Mouse (Mus musculus) skeletal muscle tissue, postnatal 0 days (tissue): ENCODE measurements around the gene Arpc4. TPM values are rescaled to one million over a fixed set of nuclear protein-coding genes. Genes with fewer than 3 reads are reported as not detected.

Source experiments
- microRNA-seq, 2 experiments: library from miRNA; unstranded; fragments of <30 nt; microRNA quantifications; one replicate each; pipeline ENCODE4; 2016
- polyA plus RNA-seq: library from polyadenylated mRNA; unstranded; fragments of >200 nt; fragmentation: Nextera tagmentation; extraction: Ambion mirVana; gene quantifications from 2 replicates; pipeline ENCODE4 v1.2.1, GENCODE M21; 2015

Gene Arpc4
- 179 and 222 TPM in 2 replicates for polyA plus RNA-seq

GRCm38 (mm10) chr6:113377496-113378385 is at the start of gene Arpc4, which contains the start of gene Tada3:
Gene Arpc4 (plus strand): TSS chr6:113378115.
Gene Tada3 (minus strand): TSS chr6:113377883.

GRCm38 (mm10) chr6:113343177-113344092 is 34.5 kb upstream of the Arpc4 start, which contains the start of gene Camk1:
Gene Camk1 (minus strand): TSS chr6:113343984.

GRCm38 (mm10) chr6:113388960-113389359 is 11.0 kb downstream of the Arpc4 start, which contains the start of gene Ttll3:
Gene Ttll3 (plus strand): TSS chr6:113389260.

GRCm38 (mm10) chr6:113419199-113419587 is 41.3 kb downstream of the Arpc4 start, which contains the start of gene Rpusd3:
Gene Rpusd3 (minus strand): TSS chr6:113419340.

GRCm38 (mm10) chr6:113435664-113436205 is 57.8 kb downstream of the Arpc4 start, which contains the start of gene Cidec:
Gene Cidec (minus strand): TSS chr6:113435760.

Small RNAs within 50 kb of the gene (microRNA-seq; reads per million reads assigned to microRNA genes)
- gene Gm24387 = 0 reads per million in 2 experiments

Other genes starting within 250 kb of the Arpc4 start
- gene Lhfpl4, start 182.7 kb upstream of the Arpc4 start, polyA plus RNA-seq = 0.26 and 0.29 TPM in 2 replicates
- 17.4 and 17.6 TPM in 2 replicates for gene Mtmr14, start 140.3 kb upstream of the Arpc4 start, polyA plus RNA-seq
- gene Cpne9, start 95.8 kb upstream of the Arpc4 start, polyA plus RNA-seq = 0.09 and 0.10 TPM in 2 replicates
- gene Brpf1, start 71.0 kb upstream of the Arpc4 start, polyA plus RNA-seq = 6.6 and 7.6 TPM in 2 replicates
- 6.9 and 7.9 TPM in 2 replicates for gene Ogg1, start 51.1 kb upstream of the Arpc4 start, polyA plus RNA-seq
- 58.2 and 77.7 TPM in 2 replicates for gene Camk1, start 34.1 kb upstream of the Arpc4 start, polyA plus RNA-seq
- gene Tada3, start 232 bp upstream of the Arpc4 start, polyA plus RNA-seq = 32.0 and 32.4 TPM in 2 replicates
- 1.4 and 2.5 TPM in 2 replicates for gene Ttll3, start 11.1 kb downstream of the Arpc4 start, polyA plus RNA-seq
- gene Rpusd3, start 41.2 kb downstream of the Arpc4 start, polyA plus RNA-seq = 21.7 and 28.6 TPM in 2 replicates
- gene Cidec, start 57.6 kb downstream of the Arpc4 start, polyA plus RNA-seq = 8.3 and 223 TPM in 2 replicates
- gene Jagn1, start 64.5 kb downstream of the Arpc4 start, polyA plus RNA-seq = 63.9 and 64.1 TPM in 2 replicates
- 1.9 and 2.3 TPM in 2 replicates for gene Il17re, start 80.4 kb downstream of the Arpc4 start, polyA plus RNA-seq
- gene Il17rc, start 93.3 kb downstream of the Arpc4 start, polyA plus RNA-seq = 12.8 and 17.1 TPM in 2 replicates
- 25.2 and 33.4 TPM in 2 replicates for gene Creld1, start 105.2 kb downstream of the Arpc4 start, polyA plus RNA-seq
- 0.41 and 0.55 TPM in 2 replicates for gene Prrt3, start 123.8 kb downstream of the Arpc4 start, polyA plus RNA-seq
- gene Emc3, start 153.5 kb downstream of the Arpc4 start, polyA plus RNA-seq = 61.7 and 73.1 TPM in 2 replicates
- 1.5 and 1.7 TPM in 2 replicates for gene Fancd2, start 153.6 kb downstream of the Arpc4 start, polyA plus RNA-seq
- not detected in 2 replicates for gene Fancd2os, start 222.6 kb downstream of the Arpc4 start, polyA plus RNA-seq
- 143 and 159 TPM in 2 replicates for gene Brk1, start 226.7 kb downstream of the Arpc4 start, polyA plus RNA-seq
- 14.9 and 16.5 TPM in 2 replicates for gene Vhl, start 245.8 kb downstream of the Arpc4 start, polyA plus RNA-seq